Mouse (Mus musculus) thymus, postnatal 10 days (tissue): ENCODE measurements at regions not wholly inside any gene's neighbourhood (a gene's known extent, or its start where the extent isn't known, plus 50 kb on each side); places are given as distances from the start of the nearest gene placed in this dataset.

ENCODE experiments used
- DNase-seq, 2 experiments: peaks; one replicate each; pipeline ENCODE4 v3.0.0; 2021; ENCODE audit warnings: low spot score in 2 of 2

GRCm38 (mm10) chr10:44646615-44647014 is 118.3 kb upstream of the Prdm1 start:
- DNase-seq, result no peak

GRCm38 (mm10) chr10:44641616-44642015 is 113.3 kb upstream of the Prdm1 start:
- DNase-seq, result no peak

GRCm38 (mm10) chr10:44640620-44641019 is 112.3 kb upstream of the Prdm1 start:
- DNase-seq, result no peak

- no peak for DNase-seq
These were observed 110.4 kb upstream of the Prdm1 start for GRCm38 (mm10) chr10:44638678-44639077.

GRCm38 (mm10) chr10:44636786-44637185 is 108.5 kb upstream of the Prdm1 start:
- no peak for DNase-seq

GRCm38 (mm10) chr10:44636061-44636460 is 107.8 kb upstream of the Prdm1 start:
- DNase-seq, result no peak

GRCm38 (mm10) chr10:44631584-44631983 is 103.3 kb upstream of the Prdm1 start:
- no peak for DNase-seq

GRCm38 (mm10) chr10:44630485-44630884 is 102.2 kb upstream of the Prdm1 start:
- DNase-seq, result no peak

- no peak for DNase-seq
These were observed 100.1 kb upstream of the Prdm1 start for GRCm38 (mm10) chr10:44628387-44628786.

- no peak for DNase-seq
These were observed 99.1 kb upstream of the Prdm1 start for GRCm38 (mm10) chr10:44627431-44627830.

- no peak for DNase-seq
These were observed 97.2 kb upstream of the Prdm1 start for GRCm38 (mm10) chr10:44625521-44625920.

- no peak for DNase-seq
These were observed 87.3 kb upstream of the Prdm1 start for GRCm38 (mm10) chr10:44615586-44615985.

GRCm38 (mm10) chr10:44612571-44612970 is 84.3 kb upstream of the Prdm1 start:
- DNase-seq, result no peak

GRCm38 (mm10) chr10:44611399-44611798 is 83.1 kb upstream of the Prdm1 start:
- no peak for DNase-seq

- no peak for DNase-seq
These were observed 80.9 kb upstream of the Prdm1 start for GRCm38 (mm10) chr10:44609187-44609586.

- no peak for DNase-seq
These were observed 79.1 kb upstream of the Prdm1 start for GRCm38 (mm10) chr10:44607334-44607851.

- DNase-seq, result no peak
These were observed 76.2 kb upstream of the Prdm1 start for GRCm38 (mm10) chr10:44604512-44604911.

- no peak for DNase-seq
These were observed 75.2 kb upstream of the Prdm1 start for GRCm38 (mm10) chr10:44603461-44603860.

GRCm38 (mm10) chr10:44601550-44601949 is 73.2 kb upstream of the Prdm1 start:
- DNase-seq, result no peak

- no peak for DNase-seq
These were observed 71.6 kb upstream of the Prdm1 start for GRCm38 (mm10) chr10:44599964-44600334.

GRCm38 (mm10) chr10:44599331-44599963 is 71.1 kb upstream of the Prdm1 start:
- no peak for DNase-seq

- DNase-seq, result no peak
These were observed 70.3 kb upstream of the Prdm1 start for GRCm38 (mm10) chr10:44598615-44599014.

GRCm38 (mm10) chr10:44595932-44596331 is 67.6 kb upstream of the Prdm1 start:
- DNase-seq, result no peak

- no peak for DNase-seq
These were observed 61.5 kb upstream of the Prdm1 start for GRCm38 (mm10) chr10:44589842-44590241.
